Mouse (Mus musculus): ENCODE measurements around the gene Dhx37. TPM values are rescaled to one million over a fixed set of nuclear protein-coding genes. Genes with fewer than 3 reads are reported as not detected.

Gene Dhx37
- total RNA-seq, 1 experiment = 24.7 TPM

DNA sequence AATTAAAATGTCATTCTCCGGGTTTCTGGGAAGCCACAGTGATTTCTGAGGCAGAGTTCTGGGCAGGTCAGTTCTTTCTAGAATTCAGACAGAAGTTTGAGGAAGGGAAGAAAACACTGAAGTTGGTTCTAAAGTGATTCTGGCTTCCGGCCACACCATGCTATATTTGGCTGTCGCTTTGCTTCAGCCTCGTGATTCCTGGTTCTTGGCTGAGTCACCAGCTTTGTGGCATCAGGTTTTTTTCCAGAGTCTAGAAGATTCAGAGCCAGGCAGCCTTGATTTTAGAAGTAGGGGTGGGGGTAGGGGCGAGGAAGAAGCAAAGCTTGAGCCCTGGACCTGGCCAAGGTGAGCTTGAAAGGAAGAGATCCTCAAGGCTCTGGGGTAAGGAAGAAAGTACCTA is 42.3 kb downstream of the Dhx37 start:
- Histone ChIP-seq H3K27ac (ENCODE audit: insufficient read depth, low read depth, low read length, poor library complexity, severe bottlenecking) (no peak overlapping the region; the same call in 1 of the 2 replicates), H3K4me3 (ENCODE audit: insufficient read depth in 1 of 2, low read depth in 1 of 2, low read length in 2 of 2, poor library complexity in 1 of 2, severe bottlenecking in 1 of 2) (no peak overlapping the region), H3K36me3 (ENCODE audit: control insufficient read depth, insufficient read depth, low read length, poor library complexity, severe bottlenecking) (peaks cover 12% of the 10 kb centered on the region), H3K4me1 (ENCODE audit: control insufficient read depth in 2 of 2, insufficient read depth in 2 of 2, low read length in 2 of 2, poor library complexity in 1 of 2) (peaks cover 3 to 7% of the 10 kb centered on the region in 2 experiments; a peak in 2 of 4 replicates), H3K9me3 (ENCODE audit: control insufficient read depth, insufficient read depth, low read depth, low read length) (no peaks in the 10 kb centered on the region), H3K9ac (ENCODE audit: insufficient read depth, low read depth, low read length, poor library complexity, severe bottlenecking) (no peak overlapping the region)
- DNase-seq (ENCODE audit: low read depth, low spot score) = no peak
- in situ Hi-C loops (cut with MboI; ENCODE audit: low sequenced_read_pairs in 2 of 2, unreplicated experiment in 2 of 2) = no loop called here
- TF ChIP-seq HCFC1 (IDR thresholded peaks at IDR 0.05; ENCODE audit: borderline replicate concordance, insufficient read depth, low read length) (no peak), CHD2 (IDR thresholded peaks at IDR 0.05; ENCODE audit: low read depth, low read length) (no peak), ZNF384 (IDR thresholded peaks at IDR 0.05; ENCODE audit: low read depth, low read length) (no peak), ZC3H11A (IDR thresholded peaks at IDR 0.05; ENCODE audit: borderline replicate concordance, low read depth, low read length) (no peak), MAFK (IDR thresholded peaks at IDR 0.05; ENCODE audit: insufficient read depth, low read depth, low read length) (no peak)

DNA sequence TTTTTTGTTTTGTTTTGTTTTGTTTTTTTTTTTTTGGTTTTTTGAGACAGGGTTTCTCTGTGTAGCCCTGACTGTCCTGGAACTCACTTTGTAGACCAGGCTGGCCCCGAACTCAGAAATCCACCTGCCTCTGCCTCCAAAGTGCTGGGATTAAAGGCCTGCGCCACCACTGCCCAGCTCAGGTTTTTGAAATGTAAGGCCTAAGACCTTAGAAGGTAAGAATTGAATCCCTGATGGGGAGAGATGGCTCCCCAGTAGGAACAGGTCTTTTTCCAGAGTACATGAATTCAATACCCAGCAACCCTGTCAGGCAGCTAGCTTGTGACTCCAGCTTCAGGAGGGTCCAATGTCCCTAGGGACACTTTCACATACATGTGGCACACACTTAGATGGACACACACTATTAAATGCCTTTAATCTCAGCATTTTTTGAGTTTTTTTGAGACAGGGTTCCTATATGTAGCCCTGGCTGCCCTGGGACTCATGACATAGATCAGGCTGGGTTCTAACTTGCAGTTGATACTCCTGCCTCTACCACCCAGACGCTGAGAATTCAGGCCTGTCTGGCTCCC is 42.9 kb downstream of the Dhx37 start:
- Histone ChIP-seq H3K27ac (ENCODE audit: insufficient read depth, low read depth, low read length, poor library complexity, severe bottlenecking) (no peak overlapping the region), H3K4me3 (ENCODE audit: insufficient read depth in 1 of 2, low read depth in 1 of 2, low read length in 2 of 2, poor library complexity in 1 of 2, severe bottlenecking in 1 of 2) (no peak overlapping the region), H3K4me1 (ENCODE audit: control insufficient read depth in 2 of 2, insufficient read depth in 2 of 2, low read length in 2 of 2, poor library complexity in 1 of 2) (peaks cover 3 to 7% of the 10 kb centered on the region in 2 experiments; a peak in 2 of 4 replicates), H3K9ac (ENCODE audit: insufficient read depth, low read depth, low read length, poor library complexity, severe bottlenecking) (no peak overlapping the region), H3K36me3 (ENCODE audit: control insufficient read depth, insufficient read depth, low read length, poor library complexity, severe bottlenecking) (peaks cover 13% of the 10 kb centered on the region), H3K9me3 (ENCODE audit: control insufficient read depth, insufficient read depth, low read depth, low read length) (no peaks in the 10 kb centered on the region)
- in situ Hi-C loops (cut with MboI; ENCODE audit: low sequenced_read_pairs in 2 of 2, unreplicated experiment in 2 of 2) = no loop called here
- no peak for TF ChIP-seq ZC3H11A (IDR thresholded peaks at IDR 0.05; ENCODE audit: borderline replicate concordance, low read depth, low read length)
- no peak for TF ChIP-seq ZNF384 (IDR thresholded peaks at IDR 0.05; ENCODE audit: low read depth, low read length)
- TF ChIP-seq HCFC1 (IDR thresholded peaks at IDR 0.05; ENCODE audit: borderline replicate concordance, insufficient read depth, low read length) = no peak
- TF ChIP-seq MAFK (IDR thresholded peaks at IDR 0.05; ENCODE audit: insufficient read depth, low read depth, low read length) = no peak
- no peak for TF ChIP-seq CHD2 (IDR thresholded peaks at IDR 0.05; ENCODE audit: low read depth, low read length)
- DNase-seq (ENCODE audit: low read depth, low spot score) = no peak

DNA sequence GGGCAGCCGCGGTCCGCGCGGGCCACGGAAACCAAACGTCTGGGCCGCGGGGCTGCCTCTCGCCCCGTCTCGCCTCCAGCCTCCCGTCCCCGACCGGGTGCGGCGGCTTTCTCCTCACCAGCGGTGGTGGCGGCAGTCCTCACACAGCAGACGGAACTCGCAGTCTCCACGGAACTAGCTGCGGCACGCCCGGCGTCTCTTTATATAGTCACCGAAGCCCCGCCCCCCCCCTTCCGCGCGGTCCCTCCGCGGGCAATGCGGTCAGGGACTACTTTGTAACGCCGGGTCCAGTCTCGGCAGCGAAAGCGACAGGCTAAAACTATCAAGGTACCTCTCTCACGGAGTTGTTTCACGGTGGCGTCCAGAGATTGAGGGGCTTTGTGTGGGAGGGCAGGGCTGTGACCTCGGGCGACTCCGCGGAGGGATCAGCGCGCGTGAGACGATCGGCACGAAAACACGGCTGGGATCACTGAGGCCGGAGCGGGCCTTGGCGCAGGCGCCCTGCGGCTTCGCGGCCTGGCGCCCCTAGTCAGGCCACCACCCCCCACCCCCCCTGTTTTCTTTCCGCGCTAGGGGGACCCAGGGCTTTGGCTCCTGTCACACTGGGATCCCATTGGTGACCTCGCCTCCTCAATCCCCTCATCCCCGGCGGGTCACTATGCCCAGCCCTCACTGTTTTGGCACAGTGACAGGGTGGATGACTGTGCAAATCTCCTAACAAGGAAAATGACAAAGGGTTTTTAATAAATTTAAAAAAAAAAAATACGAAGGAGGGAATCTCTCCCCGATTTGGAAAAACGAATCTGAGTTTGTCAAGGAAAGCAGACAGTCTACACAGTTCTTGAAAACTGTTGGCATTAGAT is 44.1 kb downstream of the Dhx37 start, which contains the start of gene Ubc:
Gene Ubc (minus strand): TSS at position 624 of the 863 bp plus-strand sequence.
- peak within 1 kb of the TSS; percentile 95 for H3K9ac ChIP-seq (ENCODE audit: insufficient read depth, low read depth, low read length, poor library complexity, severe bottlenecking)
- TF ChIP-seq MAFK (IDR thresholded peaks at IDR 0.05; ENCODE audit: insufficient read depth, low read depth, low read length) = peak; percentile 89
- TF ChIP-seq ZC3H11A (IDR thresholded peaks at IDR 0.05; ENCODE audit: borderline replicate concordance, low read depth, low read length) = no peak
- no peak for TF ChIP-seq ZNF384 (IDR thresholded peaks at IDR 0.05; ENCODE audit: low read depth, low read length)
- peak; percentile 81 for TF ChIP-seq CHD2 (IDR thresholded peaks at IDR 0.05; ENCODE audit: low read depth, low read length)
- peak; percentile 53; the same call in 1 of the 2 replicates for TF ChIP-seq HCFC1 (IDR thresholded peaks at IDR 0.05; ENCODE audit: borderline replicate concordance, insufficient read depth, low read length)
- no peak for DNase-seq (ENCODE audit: low read depth, low spot score)
- peak within 1 kb of the TSS; percentile 98 for H3K27ac ChIP-seq (ENCODE audit: insufficient read depth, low read depth, low read length, poor library complexity, severe bottlenecking)
- H3K4me3 ChIP-seq (ENCODE audit: insufficient read depth in 1 of 2, low read depth in 1 of 2, low read length in 2 of 2, poor library complexity in 1 of 2, severe bottlenecking in 1 of 2) = peak within 1 kb of the TSS; percentile 85 to 92
- H3K36me3 ChIP-seq (ENCODE audit: control insufficient read depth, insufficient read depth, low read length, poor library complexity, severe bottlenecking) = peaks cover 23% of the 10 kb centered on the region
- peaks cover 3 to 4% of the 10 kb centered on the region in 2 experiments; a peak in 2 of 4 replicates for H3K4me1 ChIP-seq (ENCODE audit: control insufficient read depth in 2 of 2, insufficient read depth in 2 of 2, low read length in 2 of 2, poor library complexity in 1 of 2)
- in situ Hi-C loops (cut with MboI; ENCODE audit: low sequenced_read_pairs in 2 of 2, unreplicated experiment in 2 of 2) = no loop called here
- H3K9me3 ChIP-seq (ENCODE audit: control insufficient read depth, insufficient read depth, low read depth, low read length) = no peaks in the 10 kb centered on the region

DNA sequence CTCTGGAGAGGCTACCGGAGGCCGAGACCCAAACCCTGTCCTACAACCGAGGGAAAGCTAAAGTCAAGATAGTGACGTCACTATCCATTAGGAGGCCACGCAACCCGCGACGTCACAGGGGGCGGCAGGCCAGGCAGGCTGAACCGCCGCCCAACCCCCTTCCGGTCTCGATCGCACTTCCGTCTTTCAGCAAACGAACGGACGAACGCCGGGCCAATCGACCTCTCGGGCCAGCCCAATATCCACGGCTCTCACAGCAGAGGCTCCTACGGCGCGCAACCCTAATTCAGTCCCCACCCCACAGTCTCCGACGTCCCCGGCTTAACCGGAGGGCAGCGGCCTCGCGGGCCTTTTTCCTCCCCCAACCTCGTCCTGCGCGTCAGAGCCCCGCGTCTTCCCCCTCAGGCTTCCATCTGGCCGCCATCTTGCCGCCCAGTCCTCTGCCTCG is 44.8 kb downstream of the Dhx37 start, which contains the start of gene Gm10382:
Gene Gm10382 (plus strand): TSS at position 192 of the 448 bp plus-strand sequence.
- in situ Hi-C loops (cut with MboI; ENCODE audit: low sequenced_read_pairs in 2 of 2, unreplicated experiment in 2 of 2) = no loop called here
- Histone ChIP-seq H3K9me3 (ENCODE audit: control insufficient read depth, insufficient read depth, low read depth, low read length) (no peaks in the 10 kb centered on the region), H3K36me3 (ENCODE audit: control insufficient read depth, insufficient read depth, low read length, poor library complexity, severe bottlenecking) (peaks cover 23% of the 10 kb centered on the region), H3K4me3 (ENCODE audit: insufficient read depth in 1 of 2, low read depth in 1 of 2, low read length in 2 of 2, poor library complexity in 1 of 2, severe bottlenecking in 1 of 2) (peak within 1 kb of the TSS; percentile 85 to 92), H3K27ac (ENCODE audit: insufficient read depth, low read depth, low read length, poor library complexity, severe bottlenecking) (peak within 1 kb of the TSS; percentile 98), H3K9ac (ENCODE audit: insufficient read depth, low read depth, low read length, poor library complexity, severe bottlenecking) (peak within 1 kb of the TSS; percentile 95), H3K4me1 (ENCODE audit: control insufficient read depth in 2 of 2, insufficient read depth in 2 of 2, low read length in 2 of 2, poor library complexity in 1 of 2) (peaks cover 0 to 2% of the 10 kb centered on the region in 2 experiments; a peak in 2 of 4 replicates)
- DNase-seq (ENCODE audit: low read depth, low spot score) = no peak
- TF ChIP-seq ZNF384 (IDR thresholded peaks at IDR 0.05; ENCODE audit: low read depth, low read length) (no peak), HCFC1 (IDR thresholded peaks at IDR 0.05; ENCODE audit: borderline replicate concordance, insufficient read depth, low read length) (no peak), CHD2 (IDR thresholded peaks at IDR 0.05; ENCODE audit: low read depth, low read length) (no peak)
